Mouse (Mus musculus) embryonic facial prominence, embryonic 14.5 days (tissue): ENCODE measurements at regions not wholly inside any gene's neighbourhood (a gene's known extent, or its start where the extent isn't known, plus 50 kb on each side); places are given as distances from the start of the nearest gene placed in this dataset.

Source experiments
- ATAC-seq: fragments of 200-750 bp; cut with Nextera tagmentation; 2 replicates; pipeline ENCODE4 v1.8.0; 2017; ENCODE audit warnings: low read depth, moderate number of reproducible peaks, moderate TSS enrichment
- DNase-seq: peaks from one replicate; pipeline ENCODE4 v3.0.0-alpha.2; 2015; ENCODE audit warnings: low spot score
- H3K27ac ChIP-seq: fragments of 300-500 bp; sonication (generic); replicated peaks from 2 replicates; pipeline ENCODE4 v1.5.1; 2014; ENCODE audit warnings: low read depth, mild to moderate bottlenecking, low read length, moderate library complexity
- H3K27me3 ChIP-seq: fragments of 300-500 bp; sonication (generic); replicated peaks from 2 replicates; pipeline ENCODE4 v1.6.1; 2014; ENCODE audit warnings: low read length; ENCODE audit not compliant: control insufficient read depth, insufficient read depth
- H3K36me3 ChIP-seq: fragments of 300-500 bp; sonication (generic); 2 replicates; pipeline ENCODE4 v1.6.1; 2014; ENCODE audit warnings: low read length, mixed read lengths; ENCODE audit not compliant: control insufficient read depth, insufficient read depth
- H3K4me1 ChIP-seq: fragments of 300-500 bp; sonication (generic); 2 replicates; pipeline ENCODE4 v1.6.1; 2014; ENCODE audit warnings: antibody characterized with exemption, low read length; ENCODE audit not compliant: control insufficient read depth, insufficient read depth
- H3K4me2 ChIP-seq: fragments of 300-500 bp; sonication (generic); 2 replicates; pipeline ENCODE4 v1.6.1; 2014; ENCODE audit warnings: low read depth, mild to moderate bottlenecking, low read length, moderate library complexity, mixed read lengths
- H3K4me3 ChIP-seq: fragments of 300-500 bp; sonication (generic); 2 replicates; pipeline ENCODE4 v1.5.1; 2014; ENCODE audit warnings: low read depth, mild to moderate bottlenecking, low read length
- H3K9ac ChIP-seq: fragments of 300-500 bp; sonication (generic); 2 replicates; pipeline ENCODE4 v1.6.1; 2014; ENCODE audit warnings: low read depth, mild to moderate bottlenecking, low read length, moderate library complexity, mixed read lengths
- H3K9me3 ChIP-seq: fragments of 300-500 bp; sonication (generic); 2 replicates; pipeline ENCODE4 v1.6.1; 2016; ENCODE audit warnings: low read length; ENCODE audit not compliant: control insufficient read depth
- WGBS: fragments of 180-500 bp; shearing (Covaris S2); extraction: QIAGEN DNeasy Blood & Tissue Kit; methylation state at CpG from one replicate; pipeline ENCODE4 v1.1.7; 2014; 5-methylcytosine and 5-hydroxymethylcytosine counted together

GRCm38 (mm10) chr10:37250934-37251521 lies 112.3 kb upstream of the Marcks start:
- Histone ChIP-seq H3K4me1 (peaks cover 16% of the 10 kb centered on the region), H3K36me3 (no peaks in the 10 kb centered on the region), H3K4me3 (no peak overlapping the region), H3K9ac (no peak overlapping the region), H3K27ac (peak overlapping the region; percentile 53; the same call in 1 of the 2 replicates), H3K4me2 (no peak overlapping the region), H3K9me3 (no peaks in the 10 kb centered on the region), H3K27me3 (no peaks in the 10 kb centered on the region)
- peak; percentile 88 for DNase-seq
- 42% methylated on average over 6 of the region's 6 CpGs for WGBS
- ATAC-seq, result peak; percentile 80

DNA sequence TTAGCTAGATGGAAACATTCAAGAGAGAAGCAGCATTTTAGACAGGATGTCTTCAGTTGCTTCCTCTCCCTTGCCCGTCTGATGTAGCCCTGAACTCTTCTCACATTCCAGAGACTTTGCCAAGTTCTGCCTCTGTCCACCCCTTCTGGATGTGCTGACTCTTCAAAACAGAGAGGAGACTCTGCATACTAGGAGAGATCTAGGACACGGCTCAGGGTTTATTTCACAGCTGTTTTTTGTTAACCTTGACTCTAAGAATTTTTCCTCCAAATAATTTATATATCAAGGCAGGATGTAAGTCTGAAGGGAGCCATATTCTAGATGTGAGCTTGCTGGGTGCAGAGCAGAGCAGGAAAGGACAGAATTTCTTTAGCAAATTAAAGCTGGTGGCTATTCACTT lies 111.4 kb upstream of the Marcks start:
- H3K27ac ChIP-seq, result peak overlapping the region; percentile 53
- 10% methylated on average over 2 of the region's 2 CpGs for WGBS
- H3K4me3 ChIP-seq, result no peak overlapping the region
- no peak overlapping the region for H3K9ac ChIP-seq
- ATAC-seq (peak; percentile 55; the same call in 1 of the 2 replicates), DNase-seq (peak; percentile 84)
- H3K4me2 ChIP-seq, result no peak overlapping the region
- H3K9me3 ChIP-seq, result no peaks in the 10 kb centered on the region
- H3K27me3 ChIP-seq, result no peaks in the 10 kb centered on the region
- no peaks in the 10 kb centered on the region for H3K36me3 ChIP-seq
- H3K4me1 ChIP-seq, result peaks cover 16% of the 10 kb centered on the region

DNA sequence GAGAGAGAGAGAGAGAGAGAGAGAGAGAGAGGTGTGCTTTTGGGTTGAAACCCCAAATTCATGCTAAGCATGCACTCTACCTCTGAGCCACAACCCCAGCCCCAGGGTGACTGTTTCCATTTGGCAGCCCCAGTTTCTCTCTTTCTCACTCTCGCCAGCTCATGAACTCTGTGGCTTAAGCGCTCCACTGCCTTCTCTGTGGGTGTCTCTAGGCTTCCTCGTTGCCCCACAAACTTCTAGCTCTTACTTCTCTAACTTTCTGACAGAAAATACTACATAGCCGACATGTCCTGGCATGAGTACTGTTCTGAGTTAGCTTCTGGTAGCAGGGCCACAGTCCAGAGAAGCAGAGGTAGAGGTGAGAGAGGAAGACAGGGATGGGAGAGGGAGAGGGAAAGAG lies 110.8 kb upstream of the Marcks start:
- Histone ChIP-seq H3K9ac (no peak overlapping the region), H3K27ac (peak overlapping the region; percentile 53), H3K4me3 (no peak overlapping the region), H3K36me3 (no peaks in the 10 kb centered on the region), H3K4me2 (no peak overlapping the region), H3K27me3 (no peaks in the 10 kb centered on the region), H3K4me1 (peaks cover 16% of the 10 kb centered on the region), H3K9me3 (no peaks in the 10 kb centered on the region)
- ATAC-seq, result no peak
- 65% methylated on average over 4 of the region's 4 CpGs for WGBS
- DNase-seq, result no peak

DNA sequence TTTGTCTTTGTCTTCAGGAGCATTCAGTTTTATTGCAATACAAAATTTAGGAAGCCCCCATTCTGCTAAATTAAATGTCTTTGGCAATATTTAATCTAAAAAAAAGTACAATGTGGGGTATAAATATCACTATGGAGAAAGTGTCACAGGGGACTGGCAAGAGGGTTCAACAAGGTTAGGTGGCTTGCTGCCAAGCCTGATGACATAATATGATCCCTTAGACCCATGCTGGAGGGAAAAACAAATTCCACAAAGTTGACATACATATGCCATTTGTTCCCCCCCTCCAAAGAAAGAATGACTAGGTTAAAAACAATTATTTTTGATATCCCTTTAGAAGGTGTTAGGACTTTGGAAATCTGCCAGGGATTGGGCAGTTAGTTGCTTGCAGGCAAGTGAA lies 108.4 kb upstream of the Marcks start:
- DNase-seq, result no peak
- Histone ChIP-seq H3K27ac (no peak overlapping the region), H3K9ac (no peak overlapping the region), H3K4me2 (no peak overlapping the region), H3K9me3 (no peaks in the 10 kb centered on the region), H3K4me1 (peaks cover 26% of the 10 kb centered on the region), H3K27me3 (no peaks in the 10 kb centered on the region), H3K4me3 (no peak overlapping the region), H3K36me3 (no peaks in the 10 kb centered on the region)
- no peak for ATAC-seq

- Histone ChIP-seq H3K27ac (peak overlapping the region; percentile 61), H3K9ac (no peak overlapping the region), H3K4me2 (no peak overlapping the region), H3K27me3 (no peaks in the 10 kb centered on the region), H3K4me1 (peaks cover 23% of the 10 kb centered on the region), H3K9me3 (no peaks in the 10 kb centered on the region), H3K36me3 (no peaks in the 10 kb centered on the region), H3K4me3 (no peak overlapping the region)
- ATAC-seq, result no peak
- WGBS, result 84% methylated on average over 2 of the region's 2 CpGs
- DNase-seq, result no peak
These were observed 104.4 kb upstream of the Marcks start for GRCm38 (mm10) chr10:37243136-37243535.

DNA sequence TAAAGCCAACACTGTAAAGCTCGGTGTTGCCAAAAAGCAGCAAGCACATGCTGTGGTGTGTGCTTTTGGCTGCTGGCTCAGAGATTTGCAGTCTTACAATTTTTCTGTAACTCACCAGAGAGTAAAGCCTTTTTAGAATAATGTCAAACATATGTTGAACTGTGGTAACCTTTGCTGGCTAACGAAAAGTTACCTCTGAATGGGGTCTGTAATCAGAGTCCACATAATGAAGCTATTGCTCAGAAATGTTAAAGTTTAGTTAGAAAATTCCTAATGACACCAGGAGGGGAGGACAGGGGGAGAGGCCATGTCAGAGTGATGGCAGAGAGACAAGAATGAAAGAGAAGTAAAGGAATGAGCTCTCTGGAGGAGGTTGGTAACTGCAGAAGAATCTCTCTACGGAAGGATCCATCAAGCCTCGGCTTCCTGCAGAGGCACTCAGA lies 103.1 kb upstream of the Marcks start:
- WGBS, result 20% methylated on average over 4 of the region's 4 CpGs
- H3K4me1 ChIP-seq, result peaks cover 23% of the 10 kb centered on the region
- H3K27me3 ChIP-seq, result no peaks in the 10 kb centered on the region
- no peak overlapping the region for H3K4me3 ChIP-seq
- no peak overlapping the region for H3K4me2 ChIP-seq
- no peaks in the 10 kb centered on the region for H3K9me3 ChIP-seq
- DNase-seq (peak; percentile 91), ATAC-seq (peak; percentile 73)
- H3K27ac ChIP-seq, result peak overlapping the region; percentile 18
- no peak overlapping the region for H3K9ac ChIP-seq
- H3K36me3 ChIP-seq, result no peaks in the 10 kb centered on the region

DNA sequence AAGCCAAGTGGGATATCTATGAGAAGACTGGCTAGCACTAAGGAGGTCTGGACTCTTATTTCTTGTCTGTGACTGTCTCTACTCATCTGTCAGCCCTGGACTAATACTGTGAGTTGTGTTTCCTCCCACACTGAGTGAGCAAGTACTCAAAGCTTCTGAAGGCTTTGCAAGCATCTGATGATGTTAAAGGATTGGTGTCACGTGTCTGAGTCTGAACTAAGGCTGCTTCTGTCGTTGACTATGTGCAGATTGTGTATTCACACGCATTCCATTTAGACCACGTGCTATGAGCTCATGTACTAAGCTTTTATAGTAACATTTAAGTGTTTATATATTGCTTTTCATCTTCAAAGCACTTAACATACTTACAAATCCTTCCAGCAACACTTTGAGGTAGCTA lies 101.9 kb upstream of the Marcks start:
- Histone ChIP-seq H3K9ac (no peak overlapping the region), H3K4me2 (no peak overlapping the region), H3K36me3 (no peaks in the 10 kb centered on the region), H3K4me1 (peaks cover 33% of the 10 kb centered on the region), H3K27me3 (no peaks in the 10 kb centered on the region), H3K9me3 (no peaks in the 10 kb centered on the region), H3K4me3 (no peak overlapping the region), H3K27ac (no peak overlapping the region)
- 27% methylated on average over 4 of the region's 4 CpGs for WGBS
- peak; percentile 56 for ATAC-seq
- peak; percentile 71 for DNase-seq

DNA sequence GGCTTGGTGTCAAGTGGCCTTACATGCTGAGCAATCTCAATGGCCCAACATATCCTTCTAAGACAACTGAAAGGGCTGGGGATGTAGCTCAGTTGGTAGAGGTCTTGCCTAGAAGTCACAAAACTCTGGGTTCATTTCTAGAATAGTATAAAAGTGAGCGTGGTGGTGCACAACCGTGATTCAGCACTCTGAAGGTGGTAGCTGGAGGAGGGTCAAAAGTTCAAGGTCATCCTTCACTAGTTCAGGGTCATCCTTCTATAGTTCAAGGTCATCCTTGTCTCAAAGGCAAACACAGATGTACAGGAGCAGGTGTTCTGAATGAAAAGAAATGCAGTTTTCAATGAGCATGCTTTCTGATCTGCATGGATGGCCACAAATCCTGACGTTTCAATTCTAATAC lies 101.5 kb upstream of the Marcks start:
- Histone ChIP-seq H3K27me3 (no peaks in the 10 kb centered on the region), H3K9ac (no peak overlapping the region), H3K4me3 (no peak overlapping the region), H3K9me3 (no peaks in the 10 kb centered on the region), H3K27ac (no peak overlapping the region), H3K36me3 (no peaks in the 10 kb centered on the region), H3K4me1 (peaks cover 38% of the 10 kb centered on the region), H3K4me2 (no peak overlapping the region)
- no peak for DNase-seq
- 75% methylated on average over 3 of the region's 3 CpGs for WGBS
- no peak for ATAC-seq
